Mouse (Mus musculus) lung, embryonic 14.5 days (tissue): ENCODE measurements at regions not wholly inside any gene's neighbourhood (a gene's known extent, or its start where the extent isn't known, plus 50 kb on each side); places are given as distances from the start of the nearest gene placed in this dataset.

Experiments used
- ATAC-seq: fragments of 200-750 bp; cut with Nextera tagmentation; 2 replicates; pipeline ENCODE4 v1.8.0; 2017; ENCODE audit warnings: mild to moderate bottlenecking, moderate TSS enrichment, moderate library complexity; ENCODE audit not compliant: insufficient read depth
- DNase-seq: peaks from one replicate; pipeline ENCODE4 v3.0.0-alpha.2; 2015
- H3K27ac ChIP-seq: fragments of 300-500 bp; sonication (generic); 2 replicates; pipeline ENCODE4 v1.5.1; 2014; ENCODE audit warnings: low read depth, mild to moderate bottlenecking, moderate library complexity
- H3K27me3 ChIP-seq: fragments of 300-500 bp; sonication (generic); 2 replicates; pipeline ENCODE4 v1.6.1; 2014; ENCODE audit warnings: low read length, control low read depth; ENCODE audit not compliant: insufficient read depth
- H3K36me3 ChIP-seq: fragments of 300-500 bp; sonication (generic); 2 replicates; pipeline ENCODE4 v1.6.1; 2014; ENCODE audit warnings: control low read depth; ENCODE audit not compliant: insufficient read depth
- H3K4me1 ChIP-seq: fragments of 300-500 bp; sonication (generic); 2 replicates; pipeline ENCODE4 v1.6.1; 2014; ENCODE audit warnings: antibody characterized with exemption, control low read depth; ENCODE audit not compliant: insufficient read depth
- H3K4me2 ChIP-seq: fragments of 300-500 bp; sonication (generic); 2 replicates; pipeline ENCODE4 v1.6.1; 2014; ENCODE audit warnings: mild to moderate bottlenecking
- H3K4me3 ChIP-seq: fragments of 300-500 bp; sonication (generic); 2 replicates; pipeline ENCODE4 v1.5.1; 2014; ENCODE audit warnings: low read depth, low read length
- H3K9ac ChIP-seq: fragments of 300-500 bp; sonication (generic); 2 replicates; pipeline ENCODE4 v1.6.1; 2014
- H3K9me3 ChIP-seq: fragments of 300-500 bp; sonication (generic); 2 replicates; pipeline ENCODE4 v1.6.1; 2016; ENCODE audit warnings: low read depth, low read length, control low read depth
- CTCF ChIP-seq: IDR thresholded peaks from 2 replicates; pipeline ENCODE4 v1.5.1; 2016; ENCODE audit warnings: antibody characterized with exemption, low read depth
- WGBS: fragments of 180-500 bp; shearing (Covaris S2); extraction: QIAGEN DNeasy Blood & Tissue Kit; methylation state at CpG from one replicate; pipeline ENCODE4 v1.1.7; 2014; 5-methylcytosine and 5-hydroxymethylcytosine counted together

DNA sequence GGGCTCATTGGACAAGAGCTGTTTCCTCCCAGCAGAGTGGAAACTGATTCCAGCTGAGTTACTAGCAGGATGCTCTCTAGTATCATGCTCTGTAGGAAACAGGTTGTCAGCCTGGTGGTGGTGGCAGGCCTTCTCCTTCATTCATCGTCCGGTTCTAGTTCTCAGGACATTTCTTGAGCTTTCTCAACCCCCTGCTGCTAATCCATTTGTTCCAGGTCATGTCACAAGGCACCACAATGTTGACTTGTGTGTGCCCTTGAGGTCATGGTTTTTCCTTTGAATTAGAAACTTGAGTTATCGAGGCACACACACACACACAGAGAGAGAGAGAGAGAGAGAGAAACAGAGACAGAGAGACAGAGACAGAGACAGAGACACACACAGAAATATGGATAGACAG lies 183.5 kb downstream of the Pax3 start:
- Histone ChIP-seq H3K9ac (no peak overlapping the region), H3K4me2 (no peak overlapping the region), H3K27me3 (no peaks in the 10 kb centered on the region), H3K4me3 (no peak overlapping the region), H3K36me3 (no peaks in the 10 kb centered on the region), H3K27ac (no peak overlapping the region), H3K4me1 (peaks cover 3% of the 10 kb centered on the region; the same call in 1 of the 2 replicates), H3K9me3 (no peaks in the 10 kb centered on the region)
- TF ChIP-seq CTCF = no peak
- ATAC-seq (no peak), DNase-seq (no peak)
- 43% methylated on average over 3 of the region's 3 CpGs for whole genome bisulfite sequencing

DNA sequence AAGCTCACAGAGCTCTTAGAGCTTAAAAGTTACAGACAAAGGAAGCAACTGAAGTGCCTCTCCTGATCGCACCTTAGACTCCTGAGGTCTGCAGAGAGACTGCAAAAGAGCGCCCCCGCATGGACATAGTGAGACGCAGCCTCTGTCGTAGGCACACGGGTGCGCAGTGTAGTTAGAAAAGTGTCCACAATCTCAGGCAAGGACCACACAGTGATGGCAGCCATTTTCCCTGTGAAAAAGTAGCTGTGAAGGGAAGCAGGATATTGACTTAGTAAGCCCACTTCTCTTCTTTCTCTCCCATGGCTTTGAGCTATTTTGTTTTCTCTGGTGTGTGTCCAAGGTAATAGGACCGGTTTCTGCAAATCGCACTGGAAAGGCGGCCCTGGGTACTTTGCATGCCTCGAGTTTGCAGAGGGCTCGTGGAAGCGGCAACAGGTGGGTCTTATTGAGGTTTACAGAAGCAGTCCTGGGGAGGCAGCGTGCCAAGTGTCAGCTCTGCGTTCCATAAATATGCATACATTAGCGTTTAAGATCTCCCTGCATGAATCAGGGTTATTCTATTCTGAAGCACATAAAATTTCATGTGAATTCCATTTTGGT lies 188.0 kb downstream of the Pax3 start:
- peak overlapping the region; percentile 25 for H3K4me2 ChIP-seq
- DNase-seq = peak; percentile 79
- WGBS = 21% methylated on average over 16 of the region's 16 CpGs

DNA sequence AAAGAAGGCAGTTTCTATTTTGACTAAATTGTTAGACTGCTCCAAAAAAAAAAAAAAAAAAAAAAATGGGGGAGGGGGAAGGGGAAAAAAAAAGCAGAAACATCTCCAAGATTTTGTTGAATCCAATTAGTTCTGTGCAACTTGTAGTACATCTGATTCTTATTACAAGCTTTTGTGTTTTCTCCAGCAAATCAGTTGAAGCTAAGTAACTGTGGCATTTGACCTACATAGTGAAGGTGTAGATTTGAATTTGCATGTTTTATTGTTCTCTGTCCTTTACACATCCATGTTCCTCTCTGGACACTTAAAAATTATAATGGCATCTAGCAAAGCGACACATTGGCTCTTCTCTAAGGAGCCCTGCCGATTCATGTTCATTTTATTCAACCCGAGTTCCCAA lies 192.6 kb downstream of the Pax3 start:
- Histone ChIP-seq H3K4me3 (no peak overlapping the region), H3K4me2 (no peak overlapping the region), H3K36me3 (no peaks in the 10 kb centered on the region), H3K27me3 (no peaks in the 10 kb centered on the region), H3K27ac (no peak overlapping the region), H3K4me1 (no peaks in the 10 kb centered on the region), H3K9me3 (no peaks in the 10 kb centered on the region), H3K9ac (no peak overlapping the region)
- ATAC-seq = no peak
- no peak for TF ChIP-seq CTCF
- 89% methylated on average over 3 of the region's 3 CpGs for WGBS
- DNase-seq = no peak

More for the DNA sequence above, 188.0 kb downstream of the Pax3 start:
- Histone ChIP-seq H3K4me1 (no peaks in the 10 kb centered on the region), H3K9me3 (no peaks in the 10 kb centered on the region), H3K4me3 (no peak overlapping the region), H3K27ac (0 out of 2 replicates have a peak overlapping the region, but pooled peaks have one; percentile 20), H3K27me3 (no peaks in the 10 kb centered on the region), H3K9ac (no peak overlapping the region), H3K36me3 (no peaks in the 10 kb centered on the region)
- peak; percentile 68 for TF ChIP-seq CTCF
- ATAC-seq = peak; percentile 75

DNA sequence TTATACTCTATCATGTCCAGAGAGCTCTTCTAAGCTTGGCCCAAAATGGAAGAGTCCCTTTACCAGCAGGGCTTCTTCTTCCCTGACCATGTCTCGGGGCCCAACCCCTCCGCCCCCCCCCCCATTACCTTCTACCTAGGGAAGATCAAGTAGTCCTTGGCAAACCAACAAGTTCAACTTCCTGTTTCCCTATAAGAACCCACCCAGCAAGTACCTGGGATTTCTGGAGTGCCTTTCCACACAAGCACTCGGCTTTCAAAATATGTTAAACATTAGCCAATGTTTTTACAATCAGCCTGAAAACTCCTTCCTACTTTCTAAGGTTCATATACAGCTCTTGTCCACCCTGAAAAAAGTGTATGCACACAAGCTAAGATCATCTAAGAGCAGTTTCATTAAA lies 198.2 kb downstream of the Pax3 start:
- no peak overlapping the region for H3K27ac ChIP-seq
- H3K4me2 ChIP-seq = no peak overlapping the region
- DNase-seq (no peak), ATAC-seq (no peak)
- no peak overlapping the region for H3K4me3 ChIP-seq
- H3K9ac ChIP-seq = no peak overlapping the region
- no peaks in the 10 kb centered on the region for H3K4me1 ChIP-seq
- no peaks in the 10 kb centered on the region for H3K27me3 ChIP-seq
- no peaks in the 10 kb centered on the region for H3K36me3 ChIP-seq
- WGBS = 75% methylated on average over 3 of the region's 3 CpGs
- H3K9me3 ChIP-seq = no peaks in the 10 kb centered on the region
- no peak for TF ChIP-seq CTCF

- Histone ChIP-seq H3K4me2 (no peak overlapping the region), H3K27me3 (peaks cover 2% of the 10 kb centered on the region; the same call in 1 of the 2 replicates), H3K9ac (no peak overlapping the region), H3K27ac (no peak overlapping the region), H3K9me3 (no peaks in the 10 kb centered on the region), H3K4me3 (no peak overlapping the region), H3K4me1 (no peaks in the 10 kb centered on the region), H3K36me3 (no peaks in the 10 kb centered on the region)
- peak; percentile 83 for ATAC-seq
- peak; percentile 60 for DNase-seq
- no peak for TF ChIP-seq CTCF
- WGBS = 60% methylated on average over 4 of the region's 4 CpGs
Measured at GRCm38 (mm10) chr1:77981528-77981927, 215.4 kb downstream of the Pax3 start.

DNA sequence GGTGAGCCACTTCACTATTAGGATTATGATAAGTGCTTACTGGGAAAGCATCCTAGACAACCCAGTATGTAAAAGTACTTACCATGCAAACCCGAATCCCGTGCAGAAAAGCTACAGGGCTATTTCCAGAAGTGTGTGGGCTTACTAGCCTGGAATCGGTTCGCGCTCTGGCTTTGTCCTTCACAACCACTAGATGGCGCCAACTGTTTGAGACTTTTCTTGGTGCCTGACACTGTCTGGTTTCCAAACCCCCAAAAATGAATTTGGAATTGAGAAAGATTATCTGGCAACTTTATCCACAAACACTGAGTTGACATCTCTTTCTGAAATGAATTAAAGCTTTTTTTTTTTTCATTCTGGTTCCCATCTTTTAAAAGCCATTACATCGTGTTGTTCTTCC lies 218.2 kb downstream of the Pax3 start:
- DNase-seq = peak; percentile 92
- 4% methylated on average over 7 of the region's 7 CpGs for WGBS

GRCm38 (mm10) chr1:77975941-77976340 lies 221.0 kb downstream of the Pax3 start:
- no peaks in the 10 kb centered on the region for H3K36me3 ChIP-seq
- no peak overlapping the region for H3K27ac ChIP-seq
- peaks cover 5% of the 10 kb centered on the region; the same call in 1 of the 2 replicates for H3K27me3 ChIP-seq
- TF ChIP-seq CTCF = no peak
- H3K9me3 ChIP-seq = no peaks in the 10 kb centered on the region
- no peak overlapping the region for H3K4me2 ChIP-seq
- no peak overlapping the region for H3K4me3 ChIP-seq
- no peak for DNase-seq
- 88% methylated on average over 18 of the region's 18 CpGs for WGBS
- no peak for ATAC-seq
- H3K4me1 ChIP-seq = no peaks in the 10 kb centered on the region
- H3K9ac ChIP-seq = no peak overlapping the region

More for the DNA sequence above, 218.2 kb downstream of the Pax3 start:
- Histone ChIP-seq H3K4me1 (no peaks in the 10 kb centered on the region), H3K27ac (no peak overlapping the region), H3K4me2 (no peak overlapping the region), H3K27me3 (peaks cover 4% of the 10 kb centered on the region; the same call in 1 of the 2 replicates), H3K9ac (no peak overlapping the region), H3K4me3 (no peak overlapping the region), H3K9me3 (no peaks in the 10 kb centered on the region), H3K36me3 (no peaks in the 10 kb centered on the region)
- 0 out of 2 replicates have a peak, but pooled peaks have one; percentile 66 for ATAC-seq
- peak; percentile 90 for TF ChIP-seq CTCF
